Comparison of ENCODE assay signal across 14 mouse cellular contexts in genomic region chr10:125185387-125185786, GRCm38 (mm10).
DNase-seq lines count a peak whose midpoint lies in the region.
"Had no signal": no experiment of that assay in that cellular context is flagged by ENCODE, and none has a peak within 500 bp of the region (broad histone marks: within the 10 kb centered on the region; RNA-seq: fewer than 3 reads in every experiment).

No protein-coding gene starts in this region.

- DNase-seq in ES-CJ7 (ENCODE audit: low read depth, low spot score) (peak; percentile 80), R1 (ENCODE audit: low read depth, low spot score) (peak; percentile 64)
- no peak for DNase-seq in frontal cortex, postnatal 25 days (ENCODE audit: low spot score in 2 of 2)
- DNase-seq in urinary bladder, adult 18-20 months (ENCODE audit: low spot score in 2 of 2): no peak
- no peak for DNase-seq in right cerebral cortex, postnatal 14 days
- DNase-seq: adrenal gland, adult 8-10 months; adrenal gland, postnatal 14 days; adrenal gland, postnatal 36 days; cerebellum, adult 11-12 months; cerebellum, adult 2 months; cerebellum, adult 9-10 months; cerebellum, postnatal 10 days; cerebellum, postnatal 25 days; forebrain, postnatal 0 days had no signal

Comparison
In these comparisons a context has a peak if more than half of its experiments do, and no peak if none do; other contexts are left out.
1. DNase-seq: peak in ES-CJ7 (single experiment) and R1 (single experiment); none in frontal cortex, postnatal 25 days (0 of 2), urinary bladder, adult 18-20 months (0 of 2) and right cerebral cortex, postnatal 14 days (single experiment).